Mouse (Mus musculus) granulocyte monocyte progenitor cell, adult 5-6 weeks (primary cell): ENCODE results near the gene Sox15. TPM values are rescaled to one million over a fixed set of nuclear protein-coding genes. Genes with fewer than 3 reads are reported as not detected.
"Not testable (repeated sequence)": the region's sequence is repeated elsewhere in the genome, so short reads cannot be mapped to it uniquely, and the experiment has no call there.

Experiments
- ATAC-seq: replicated peaks from 2 replicates; pipeline ENCODE4 v1.8.0; 2016; ENCODE audit warnings: mild to moderate bottlenecking, moderate TSS enrichment, inconsistent platforms; ENCODE audit not compliant: poor library complexity, severe bottlenecking
- total RNA-seq, 2 experiments: library from RNA; stranded (forward) in 1 of 2; stranded (reverse) in 1 of 2; fragments of 200-712, 200-1000 nt in 1 of 2; fragments of >200 nt in 1 of 2; fragmentation: Nextera tagmentation in 1 of 2; gene quantifications; 2 replicates each; pipeline ENCODE4 v1.2.3; 2014 to 2017

The Sox15 gene
- total RNA-seq, 2 experiments from 2014 or later = not detected

- ATAC-seq = no peak
Observed at GRCm38 (mm10) chr11:69697396-69697795, 42.3 kb downstream of the Sox15 start.

- no peak for ATAC-seq
Observed at GRCm38 (mm10) chr11:69698574-69698973, 43.5 kb downstream of the Sox15 start.

GRCm38 (mm10) chr11:69699595-69699994 is 44.5 kb downstream of the Sox15 start:
- no peak for ATAC-seq

- not testable (repeated sequence) for ATAC-seq
Observed at GRCm38 (mm10) chr11:69702886-69703285, 47.8 kb downstream of the Sox15 start.

GRCm38 (mm10) chr11:69703381-69703780 is 48.3 kb downstream of the Sox15 start:
- not testable (repeated sequence) for ATAC-seq

GRCm38 (mm10) chr11:69703814-69704612 is 48.9 kb downstream of the Sox15 start:
- no peak for ATAC-seq

GRCm38 (mm10) chr11:69704613-69705010 is 49.5 kb downstream of the Sox15 start:
- ATAC-seq = no peak

Other genes starting within 250 kb of the Sox15 start
Only the 30 nearest of the 34 such genes appear.
- 0.11 and 3.5 TPM in 2 replicates for gene Dnah2, start 106.2 kb upstream of the Sox15 start, total RNA-seq (2014; fragmentation: Nextera tagmentation)
- not detected in 2 replicates for gene Dnah2, start 106.2 kb upstream of the Sox15 start, total RNA-seq (2017)
- gene Efnb3, start 95.1 kb upstream of the Sox15 start, total RNA-seq (2014; fragmentation: Nextera tagmentation) = not detected in 2 replicates
- gene Efnb3, start 95.1 kb upstream of the Sox15 start, total RNA-seq (2017) = not detected in 2 replicates
- gene Wrap53, start 75.1 kb upstream of the Sox15 start, total RNA-seq (2014; fragmentation: Nextera tagmentation) = 8.0 and 18.8 TPM in 2 replicates
- gene Wrap53, start 75.1 kb upstream of the Sox15 start, total RNA-seq (2017) = 6.5 and 11.3 TPM in 2 replicates
- gene Trp53, start 75.0 kb upstream of the Sox15 start, total RNA-seq (2014; fragmentation: Nextera tagmentation) = 215 and 226 TPM in 2 replicates
- 56.8 and 58.0 TPM in 2 replicates for gene Trp53, start 75.0 kb upstream of the Sox15 start, total RNA-seq (2017)
- 1.7 and 3.0 TPM in 2 replicates for gene Atp1b2, start 49.4 kb upstream of the Sox15 start, total RNA-seq (2014; fragmentation: Nextera tagmentation)
- gene Atp1b2, start 49.4 kb upstream of the Sox15 start, total RNA-seq (2017) = 0.10 TPM in 1 of 2 replicates, not detected in the other
- not detected in 2 replicates for gene Shbg, start 37.4 kb upstream of the Sox15 start, total RNA-seq (2014; fragmentation: Nextera tagmentation)
- not detected in 2 replicates for gene Shbg, start 37.4 kb upstream of the Sox15 start, total RNA-seq (2017)
- gene Sat2, start 33.3 kb upstream of the Sox15 start, total RNA-seq (2014; fragmentation: Nextera tagmentation) = not detected in 2 replicates
- gene Sat2, start 33.3 kb upstream of the Sox15 start, total RNA-seq (2017) = 1.8 TPM in 1 of 2 replicates, not detected in the other
- gene Fxr2, start 22.3 kb upstream of the Sox15 start, total RNA-seq (2014; fragmentation: Nextera tagmentation) = 47.4 and 65.8 TPM in 2 replicates
- gene Fxr2, start 22.3 kb upstream of the Sox15 start, total RNA-seq (2017) = 34.1 and 37.1 TPM in 2 replicates
- gene Mpdu1, start 7.3 kb downstream of the Sox15 start, total RNA-seq (2014; fragmentation: Nextera tagmentation) = 40.7 and 48.6 TPM in 2 replicates
- 58.5 and 67.9 TPM in 2 replicates for gene Mpdu1, start 7.3 kb downstream of the Sox15 start, total RNA-seq (2017)
- gene Cd68, start 10.8 kb downstream of the Sox15 start, total RNA-seq (2014; fragmentation: Nextera tagmentation) = 29.7 and 52.0 TPM in 2 replicates
- gene Cd68, start 10.8 kb downstream of the Sox15 start, total RNA-seq (2017) = 27.0 and 47.7 TPM in 2 replicates
- 969 and 995 TPM in 2 replicates for gene Eif4a1, start 17.1 kb downstream of the Sox15 start, total RNA-seq (2014; fragmentation: Nextera tagmentation)
- 1,214 and 1,335 TPM in 2 replicates for gene Eif4a1, start 17.1 kb downstream of the Sox15 start, total RNA-seq (2017)
- 99.4 and 106 TPM in 2 replicates for gene Senp3, start 26.8 kb downstream of the Sox15 start, total RNA-seq (2014; fragmentation: Nextera tagmentation)
- 95.6 and 98.9 TPM in 2 replicates for gene Senp3, start 26.8 kb downstream of the Sox15 start, total RNA-seq (2017)
- 5.4 and 27.7 TPM in 2 replicates for gene Tnfsf13, start 30.5 kb downstream of the Sox15 start, total RNA-seq (2014; fragmentation: Nextera tagmentation)
- gene Tnfsf13, start 30.5 kb downstream of the Sox15 start, total RNA-seq (2017) = 38.0 and 41.8 TPM in 2 replicates
- 2.1 and 6.1 TPM in 2 replicates for gene Tnfsf12, start 40.5 kb downstream of the Sox15 start, total RNA-seq (2014; fragmentation: Nextera tagmentation)
- 0.46 and 1.6 TPM in 2 replicates for gene Tnfsf12, start 40.5 kb downstream of the Sox15 start, total RNA-seq (2017)
- gene Tnfsfm13, start 40.8 kb downstream of the Sox15 start, total RNA-seq (2014; fragmentation: Nextera tagmentation) = 4.9 and 6.6 TPM in 2 replicates
- 3.6 and 6.1 TPM in 2 replicates for gene Tnfsfm13, start 40.8 kb downstream of the Sox15 start, total RNA-seq (2017)
- gene Polr2a, start 103.3 kb downstream of the Sox15 start, total RNA-seq (2014; fragmentation: Nextera tagmentation) = 153 and 165 TPM in 2 replicates
- 30.2 and 38.5 TPM in 2 replicates for gene Polr2a, start 103.3 kb downstream of the Sox15 start, total RNA-seq (2017)
- not detected in 2 replicates for gene Slc35g3, start 106.7 kb downstream of the Sox15 start, total RNA-seq (2014; fragmentation: Nextera tagmentation)
- gene Slc35g3, start 106.7 kb downstream of the Sox15 start, total RNA-seq (2017) = not detected in 2 replicates
- gene Zbtb4, start 110.6 kb downstream of the Sox15 start, total RNA-seq (2014; fragmentation: Nextera tagmentation) = 1.8 and 2.1 TPM in 2 replicates
- 0.26 and 0.43 TPM in 2 replicates for gene Zbtb4, start 110.6 kb downstream of the Sox15 start, total RNA-seq (2017)
- not detected in 2 replicates for gene Chrnb1, start 140.6 kb downstream of the Sox15 start, total RNA-seq (2014; fragmentation: Nextera tagmentation)
- 0.82 TPM in 1 of 2 replicates, not detected in the other for gene Chrnb1, start 140.6 kb downstream of the Sox15 start, total RNA-seq (2017)
- 1.6 and 2.9 TPM in 2 replicates for gene Fgf11, start 146.5 kb downstream of the Sox15 start, total RNA-seq (2014; fragmentation: Nextera tagmentation)
- gene Fgf11, start 146.5 kb downstream of the Sox15 start, total RNA-seq (2017) = not detected in 2 replicates
- gene Tmem102, start 150.3 kb downstream of the Sox15 start, total RNA-seq (2014; fragmentation: Nextera tagmentation) = not detected in 2 replicates
- not detected in 2 replicates for gene Tmem102, start 150.3 kb downstream of the Sox15 start, total RNA-seq (2017)
- gene Gm39566, start 160.0 kb downstream of the Sox15 start, total RNA-seq (2014; fragmentation: Nextera tagmentation) = not detected in 2 replicates
- not detected in 2 replicates for gene Gm39566, start 160.0 kb downstream of the Sox15 start, total RNA-seq (2017)
- not detected in 2 replicates for gene Spem2, start 163.2 kb downstream of the Sox15 start, total RNA-seq (2014; fragmentation: Nextera tagmentation)
- not detected in 2 replicates for gene Spem2, start 163.2 kb downstream of the Sox15 start, total RNA-seq (2017)
- not detected in 2 replicates for gene Spem1, start 166.9 kb downstream of the Sox15 start, total RNA-seq (2014; fragmentation: Nextera tagmentation)
- not detected in 2 replicates for gene Spem1, start 166.9 kb downstream of the Sox15 start, total RNA-seq (2017)
- gene Nlgn2, start 182.5 kb downstream of the Sox15 start, total RNA-seq (2014; fragmentation: Nextera tagmentation) = 13.5 and 33.1 TPM in 2 replicates
- 4.0 and 7.4 TPM in 2 replicates for gene Nlgn2, start 182.5 kb downstream of the Sox15 start, total RNA-seq (2017)
- gene Tmem256, start 183.2 kb downstream of the Sox15 start, total RNA-seq (2014; fragmentation: Nextera tagmentation) = 294 and 359 TPM in 2 replicates
- gene Tmem256, start 183.2 kb downstream of the Sox15 start, total RNA-seq (2017) = 118 and 164 TPM in 2 replicates
- gene Plscr3, start 191.1 kb downstream of the Sox15 start, total RNA-seq (2014; fragmentation: Nextera tagmentation) = 108 and 109 TPM in 2 replicates
- gene Plscr3, start 191.1 kb downstream of the Sox15 start, total RNA-seq (2017) = 24.9 and 25.2 TPM in 2 replicates
- gene Tnk1, start 203.4 kb downstream of the Sox15 start, total RNA-seq (2014; fragmentation: Nextera tagmentation) = 0.60 TPM in 1 of 2 replicates, not detected in the other
- not detected in 2 replicates for gene Tnk1, start 203.4 kb downstream of the Sox15 start, total RNA-seq (2017)
- gene Tmem95, start 222.7 kb downstream of the Sox15 start, total RNA-seq (2014; fragmentation: Nextera tagmentation) = not detected in 2 replicates
- gene Tmem95, start 222.7 kb downstream of the Sox15 start, total RNA-seq (2017) = not detected in 2 replicates
- gene Kctd11, start 226.1 kb downstream of the Sox15 start, total RNA-seq (2014; fragmentation: Nextera tagmentation) = 0.41 and 4.2 TPM in 2 replicates
- 1.1 and 2.6 TPM in 2 replicates for gene Kctd11, start 226.1 kb downstream of the Sox15 start, total RNA-seq (2017)